Mouse (Mus musculus): ENCODE results near the gene Pcsk4. TPM values are rescaled to one million over a fixed set of nuclear protein-coding genes. Genes with fewer than 3 reads are reported as not detected.

The Pcsk4 gene
- polyA plus RNA-seq, 1 experiment from 2014 or later = 1.9 TPM

GRCm38 (mm10) chr10:80299824-80300223 lies 29.5 kb downstream of the Pcsk4 start:
- no peaks in the 10 kb centered on the region for H3K36me3 ChIP-seq (ENCODE audit: control insufficient read depth, insufficient read depth)
- ATAC-seq (replicated peaks; ENCODE audit: extremely low read depth, insufficient read depth, low FRiP score) = no peak
- no peaks in the 10 kb centered on the region for H3K9me3 ChIP-seq (replicated peaks; ENCODE audit: control insufficient read depth, low read length)
- peaks cover 10% of the 10 kb centered on the region; the same call in 1 of the 2 replicates for H3K4me1 ChIP-seq (ENCODE audit: control insufficient read depth, insufficient read depth, low read length)
- H3K27ac ChIP-seq (ENCODE audit: low read length) = no peak overlapping the region
- H3K4me3 ChIP-seq (ENCODE audit: low read length) = no peak overlapping the region
- no peak overlapping the region for H3K4me2 ChIP-seq (ENCODE audit: low read depth, low read length)
- WGBS = 53% methylated on average over 10 of the region's 10 CpGs
- H3K9ac ChIP-seq (ENCODE audit: low read length) = no peak overlapping the region
- peaks cover 66% of the 10 kb centered on the region for H3K27me3 ChIP-seq (ENCODE audit: control insufficient read depth, insufficient read depth, low read length)

DNA sequence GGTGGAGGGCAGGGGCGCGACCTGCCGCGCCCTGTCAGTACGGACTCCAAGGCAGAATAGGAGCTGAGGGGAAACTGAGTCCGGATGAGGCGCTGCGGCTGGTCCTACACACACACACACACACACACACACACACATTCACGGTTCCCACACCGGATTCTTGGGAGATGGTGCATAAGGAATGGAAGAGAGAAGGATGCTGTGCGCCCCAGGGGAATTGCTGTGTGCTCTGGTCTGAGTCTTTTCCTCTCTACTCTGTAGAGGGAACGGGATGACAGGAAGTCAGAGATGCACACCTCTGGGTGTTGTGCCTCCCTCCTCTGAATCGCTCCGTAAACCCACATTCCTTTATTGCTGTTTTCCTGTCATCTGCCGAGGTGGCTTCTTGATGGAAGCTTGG lies 30.0 kb downstream of the Pcsk4 start:
- WGBS = 12% methylated on average over 15 of the region's 15 CpGs
- no peak for ATAC-seq (replicated peaks; ENCODE audit: extremely low read depth, insufficient read depth, low FRiP score)
- peaks cover 3% of the 10 kb centered on the region for H3K36me3 ChIP-seq (ENCODE audit: control insufficient read depth, insufficient read depth)
- H3K9me3 ChIP-seq (replicated peaks; ENCODE audit: control insufficient read depth, low read length) = no peaks in the 10 kb centered on the region
- peaks cover 10% of the 10 kb centered on the region; the same call in 1 of the 2 replicates for H3K4me1 ChIP-seq (ENCODE audit: control insufficient read depth, insufficient read depth, low read length)
- H3K4me3 ChIP-seq (ENCODE audit: low read length) = 0 out of 2 replicates have a peak overlapping the region, but pooled peaks have one; percentile 22
- no peak overlapping the region for H3K4me2 ChIP-seq (ENCODE audit: low read depth, low read length)
- peaks cover 61% of the 10 kb centered on the region for H3K27me3 ChIP-seq (ENCODE audit: control insufficient read depth, insufficient read depth, low read length)
- H3K9ac ChIP-seq (ENCODE audit: low read length) = no peak overlapping the region
- H3K27ac ChIP-seq (ENCODE audit: low read length) = no peak overlapping the region

DNA sequence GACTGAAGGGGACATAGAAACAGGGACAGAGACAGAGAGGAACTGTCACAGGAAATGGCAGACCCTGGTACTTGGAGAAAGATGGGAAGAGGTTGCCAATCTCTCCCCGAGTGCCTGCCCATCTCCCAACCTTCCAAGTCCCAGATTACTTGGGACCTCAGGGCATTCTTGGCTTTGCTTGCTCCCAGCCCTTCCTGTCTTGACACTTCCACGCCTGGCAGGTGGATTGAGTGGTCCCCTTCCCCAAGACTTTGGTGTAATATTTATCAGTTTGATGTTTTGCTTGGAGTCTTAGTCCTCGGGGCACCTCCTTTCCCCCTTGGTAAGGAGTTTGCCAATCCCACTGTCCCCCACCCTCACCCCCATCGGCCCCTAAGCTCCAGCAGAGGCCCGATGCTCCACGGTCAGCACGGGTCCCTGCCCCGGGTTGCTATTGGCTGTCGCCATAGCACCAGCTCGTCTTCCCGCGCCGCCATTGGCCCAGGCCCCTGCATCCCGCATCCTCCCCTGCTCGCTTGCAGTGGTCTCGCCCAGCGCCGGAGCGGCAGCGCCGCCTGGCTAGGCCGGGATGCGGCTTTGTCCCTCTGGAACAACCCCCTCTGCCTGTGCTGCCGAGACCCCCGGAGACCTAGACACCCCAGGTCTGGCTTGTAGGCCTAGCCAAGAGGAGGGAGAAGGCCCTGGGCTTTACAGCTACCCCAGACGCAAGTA lies 30.6 kb downstream of the Pcsk4 start:
- Histone ChIP-seq H3K27me3 (ENCODE audit: control insufficient read depth, insufficient read depth, low read length) (peaks cover 55% of the 10 kb centered on the region), H3K4me1 (ENCODE audit: control insufficient read depth, insufficient read depth, low read length) (peaks cover 13% of the 10 kb centered on the region; the same call in 1 of the 2 replicates), H3K27ac (ENCODE audit: low read length) (no peak overlapping the region), H3K36me3 (ENCODE audit: control insufficient read depth, insufficient read depth) (peaks cover 8% of the 10 kb centered on the region), H3K9ac (ENCODE audit: low read length) (no peak overlapping the region), H3K4me2 (ENCODE audit: low read depth, low read length) (no peak overlapping the region), H3K4me3 (ENCODE audit: low read length) (0 out of 2 replicates have a peak overlapping the region, but pooled peaks have one; percentile 22), H3K9me3 (replicated peaks; ENCODE audit: control insufficient read depth, low read length) (no peaks in the 10 kb centered on the region)
- ATAC-seq (replicated peaks; ENCODE audit: extremely low read depth, insufficient read depth, low FRiP score) = no peak
- WGBS = 5% methylated on average over 26 of the region's 26 CpGs

GRCm38 (mm10) chr10:80297526-80298133 lies 31.7 kb downstream of the Pcsk4 start:
- H3K27ac ChIP-seq (ENCODE audit: low read length) = no peak overlapping the region
- WGBS = 55% methylated on average over 8 of the region's 8 CpGs
- peaks cover 19% of the 10 kb centered on the region for H3K4me1 ChIP-seq (ENCODE audit: control insufficient read depth, insufficient read depth, low read length)
- H3K4me3 ChIP-seq (ENCODE audit: low read length) = no peak overlapping the region
- peaks cover 50% of the 10 kb centered on the region for H3K27me3 ChIP-seq (ENCODE audit: control insufficient read depth, insufficient read depth, low read length)
- H3K4me2 ChIP-seq (ENCODE audit: low read depth, low read length) = no peak overlapping the region
- no peak for ATAC-seq (replicated peaks; ENCODE audit: extremely low read depth, insufficient read depth, low FRiP score)
- no peak overlapping the region for H3K9ac ChIP-seq (ENCODE audit: low read length)
- peaks cover 11% of the 10 kb centered on the region for H3K36me3 ChIP-seq (ENCODE audit: control insufficient read depth, insufficient read depth)
- no peaks in the 10 kb centered on the region for H3K9me3 ChIP-seq (replicated peaks; ENCODE audit: control insufficient read depth, low read length)

GRCm38 (mm10) chr10:80296824-80297223 lies 32.5 kb downstream of the Pcsk4 start:
- H3K4me3 ChIP-seq (ENCODE audit: low read length) = no peak overlapping the region
- no peak overlapping the region for H3K4me2 ChIP-seq (ENCODE audit: low read depth, low read length)
- H3K27me3 ChIP-seq (ENCODE audit: control insufficient read depth, insufficient read depth, low read length) = peaks cover 47% of the 10 kb centered on the region
- no peaks in the 10 kb centered on the region for H3K9me3 ChIP-seq (replicated peaks; ENCODE audit: control insufficient read depth, low read length)
- WGBS = 76% methylated on average over 5 of the region's 5 CpGs
- H3K27ac ChIP-seq (ENCODE audit: low read length) = no peak overlapping the region
- no peak for ATAC-seq (replicated peaks; ENCODE audit: extremely low read depth, insufficient read depth, low FRiP score)
- H3K9ac ChIP-seq (ENCODE audit: low read length) = no peak overlapping the region
- peaks cover 17% of the 10 kb centered on the region for H3K4me1 ChIP-seq (ENCODE audit: control insufficient read depth, insufficient read depth, low read length)
- H3K36me3 ChIP-seq (ENCODE audit: control insufficient read depth, insufficient read depth) = peaks cover 11% of the 10 kb centered on the region

DNA sequence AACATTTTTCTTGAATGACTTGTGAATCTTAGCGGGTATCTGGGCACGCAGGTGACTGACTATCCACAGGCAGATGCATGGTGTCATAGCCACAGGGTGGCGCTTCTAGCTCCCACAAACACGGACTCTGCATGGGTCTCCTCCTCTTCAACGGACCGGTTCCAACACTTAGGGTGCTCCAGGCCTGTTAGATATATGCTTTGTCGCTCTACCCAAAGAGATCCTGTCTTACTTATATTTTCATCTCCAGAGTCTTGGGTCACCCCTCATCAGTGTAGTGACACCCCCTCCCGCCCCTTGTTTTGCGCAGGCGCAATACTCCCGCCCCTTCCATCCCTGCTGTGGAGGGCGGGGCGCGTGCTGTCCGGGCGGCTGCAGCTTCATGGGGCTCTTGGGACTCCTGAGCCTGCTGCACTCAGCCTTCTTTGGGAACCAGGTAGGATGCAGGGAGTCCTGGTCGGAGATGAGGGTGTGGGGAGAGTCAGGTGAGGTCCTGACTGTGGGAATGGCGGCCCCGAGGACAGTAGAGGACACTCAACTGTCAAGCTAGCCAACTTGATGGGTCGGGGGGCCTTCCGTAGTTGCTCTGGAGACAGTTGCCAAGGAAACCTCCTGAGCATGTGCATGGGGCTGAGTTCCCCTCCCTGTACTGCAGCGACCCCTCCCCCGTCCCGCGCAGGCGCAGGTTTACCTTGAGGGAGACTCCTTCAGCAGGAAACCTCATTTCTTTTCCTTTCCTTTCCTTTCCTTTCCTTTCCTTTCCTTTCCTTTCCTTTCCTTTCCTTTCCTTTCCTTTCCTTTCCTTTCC lies 33.5 kb downstream of the Pcsk4 start, which contains the start of gene Apc2:
Gene Apc2 (plus strand): TSS at position 360 of the 808 bp plus-strand sequence.
- Histone ChIP-seq H3K27ac (ENCODE audit: low read length) (no peak within 1 kb of the TSS), H3K4me1 (ENCODE audit: control insufficient read depth, insufficient read depth, low read length) (peaks cover 18% of the 10 kb centered on the region), H3K9me3 (replicated peaks; ENCODE audit: control insufficient read depth, low read length) (no peaks in the 10 kb centered on the region), H3K4me3 (ENCODE audit: low read length) (peak within 1 kb of the TSS; percentile 60), H3K9ac (ENCODE audit: low read length) (peak within 1 kb of the TSS; percentile 74), H3K27me3 (ENCODE audit: control insufficient read depth, insufficient read depth, low read length) (peaks cover 37% of the 10 kb centered on the region), H3K36me3 (ENCODE audit: control insufficient read depth, insufficient read depth) (peaks cover 11% of the 10 kb centered on the region), H3K4me2 (ENCODE audit: low read depth, low read length) (peak within 1 kb of the TSS; percentile 81)
- 2% methylated on average over 26 of the region's 26 CpGs for WGBS
- ATAC-seq (replicated peaks; ENCODE audit: extremely low read depth, insufficient read depth, low FRiP score) = peak; percentile 39; the same call in 1 of the 2 replicates

- H3K4me2 ChIP-seq (ENCODE audit: low read depth, low read length) = no peak overlapping the region
- H3K27me3 ChIP-seq (ENCODE audit: control insufficient read depth, insufficient read depth, low read length) = peaks cover 28% of the 10 kb centered on the region
- H3K4me1 ChIP-seq (ENCODE audit: control insufficient read depth, insufficient read depth, low read length) = peaks cover 18% of the 10 kb centered on the region
- no peaks in the 10 kb centered on the region for H3K9me3 ChIP-seq (replicated peaks; ENCODE audit: control insufficient read depth, low read length)
- peak overlapping the region; percentile 13; the same call in 1 of the 2 replicates for H3K9ac ChIP-seq (ENCODE audit: low read length)
- peaks cover 11% of the 10 kb centered on the region for H3K36me3 ChIP-seq (ENCODE audit: control insufficient read depth, insufficient read depth)
- ATAC-seq (replicated peaks; ENCODE audit: extremely low read depth, insufficient read depth, low FRiP score) = no peak
- no peak overlapping the region for H3K27ac ChIP-seq (ENCODE audit: low read length)
- H3K4me3 ChIP-seq (ENCODE audit: low read length) = no peak overlapping the region
- WGBS = 59% methylated on average over 7 of the region's 7 CpGs
Measured at GRCm38 (mm10) chr10:80294788-80295303, 34.5 kb downstream of the Pcsk4 start.

GRCm38 (mm10) chr10:80294311-80294710 lies 35.0 kb downstream of the Pcsk4 start:
- 66% methylated on average over 4 of the region's 4 CpGs for WGBS
- Histone ChIP-seq H3K27me3 (ENCODE audit: control insufficient read depth, insufficient read depth, low read length) (peaks cover 22% of the 10 kb centered on the region), H3K4me3 (ENCODE audit: low read length) (no peak overlapping the region), H3K36me3 (ENCODE audit: control insufficient read depth, insufficient read depth) (peaks cover 11% of the 10 kb centered on the region), H3K4me1 (ENCODE audit: control insufficient read depth, insufficient read depth, low read length) (peaks cover 18% of the 10 kb centered on the region), H3K4me2 (ENCODE audit: low read depth, low read length) (no peak overlapping the region), H3K9ac (ENCODE audit: low read length) (no peak overlapping the region), H3K9me3 (replicated peaks; ENCODE audit: control insufficient read depth, low read length) (no peaks in the 10 kb centered on the region), H3K27ac (ENCODE audit: low read length) (no peak overlapping the region)
- no peak for ATAC-seq (replicated peaks; ENCODE audit: extremely low read depth, insufficient read depth, low FRiP score)
